17 mouse cellular contexts compared by ENCODE assay signal in the genomic region with DNA sequence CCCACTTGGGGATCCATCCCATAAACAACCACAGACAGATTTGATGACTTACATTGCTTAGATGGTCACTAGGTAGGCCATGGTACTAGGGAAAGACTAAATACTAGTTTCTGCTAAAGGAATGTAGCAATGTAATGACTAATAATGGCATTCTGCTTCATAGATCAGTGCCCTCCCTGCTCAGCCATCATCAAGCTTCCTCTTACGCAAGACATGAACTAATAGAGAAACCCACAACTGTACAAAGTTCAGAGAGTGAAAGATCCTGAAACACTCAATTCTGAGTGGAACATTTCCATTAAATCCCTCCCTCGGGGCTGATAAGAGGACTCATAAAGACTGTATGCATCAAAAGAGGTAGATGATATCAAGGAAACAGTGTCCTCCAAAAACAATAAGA.
"Had no signal": no experiment of that assay in that cellular context is flagged by ENCODE, and none has a peak within 500 bp of the region (broad histone marks: within the 10 kb centered on the region; RNA-seq: fewer than 3 reads in every experiment).

No protein-coding gene starts in this region.

- H3K4me1 ChIP-seq: kidney, embryonic 15.5 days; limb, embryonic 10.5 days; megakaryocyte, embryonic 14.5 days; midbrain, embryonic 15.5 days; neural tube, embryonic 13.5 days had no signal

- H3K9ac ChIP-seq: kidney, embryonic 15.5 days; liver, embryonic 14.5 days; midbrain, embryonic 15.5 days; neural tube, embryonic 13.5 days had no signal

- H3K27ac ChIP-seq: kidney, embryonic 15.5 days; limb, embryonic 10.5 days; liver, embryonic 14.5 days; midbrain, embryonic 15.5 days; neural tube, embryonic 13.5 days had no signal

- DNase-seq: kidney, adult 2 months; kidney, postnatal 14 days; lung, adult 2 months; lung, postnatal 4 days; retina, postnatal 1 day; right cerebral cortex, postnatal 4 days; spleen, adult 18-20 months; thymus, adult 18-20 months; thymus, postnatal 25 days had no signal

- H3K4me2 ChIP-seq: kidney, embryonic 15.5 days; midbrain, embryonic 11.5 days; midbrain, embryonic 15.5 days; neural tube, embryonic 13.5 days had no signal

- ATAC-seq: lung, postnatal 0 days; midbrain, embryonic 15.5 days had no signal

- H3K4me3 ChIP-seq: kidney, embryonic 15.5 days; limb, embryonic 10.5 days; megakaryocyte, embryonic 14.5 days; midbrain, embryonic 15.5 days; neural tube, embryonic 13.5 days had no signal

- H3K27me3 ChIP-seq: kidney, embryonic 15.5 days; megakaryocyte, embryonic 14.5 days; midbrain, embryonic 15.5 days; neural tube, embryonic 13.5 days had no signal

- H3K9me3 ChIP-seq: kidney, embryonic 15.5 days; limb, embryonic 10.5 days; megakaryocyte, embryonic 14.5 days; midbrain, embryonic 15.5 days; neural tube, embryonic 13.5 days had no signal

- H3K36me3 ChIP-seq: kidney, embryonic 15.5 days; limb, embryonic 10.5 days; midbrain, embryonic 15.5 days; neural tube, embryonic 13.5 days had no signal
